Mouse (Mus musculus) E14TG2a.4 (cell line): ENCODE data around the gene Il6ra.
"Not testable (repeated sequence)": the region's sequence is repeated elsewhere in the genome, so short reads cannot be mapped to it uniquely, and the experiment has no call there.

Experiments
- H3K27me3 ChIP-seq: 2 replicates; pipeline ENCODE4 v1.6.1; 2014; ENCODE audit warnings: low read length, control low read depth; ENCODE audit not compliant: insufficient read depth
- H3K36me3 ChIP-seq: 2 replicates; pipeline ENCODE4 v1.6.1; 2014; ENCODE audit warnings: low read length, control low read depth; ENCODE audit not compliant: insufficient read depth
- H3K4me1 ChIP-seq: replicated peaks from 2 replicates; pipeline ENCODE4 v1.6.1; 2014; ENCODE audit warnings: low read depth, low read length, control low read depth
- H3K4me3 ChIP-seq: replicated peaks from 2 replicates; pipeline ENCODE4 v1.5.1; 2014; ENCODE audit warnings: mild to moderate bottlenecking, low read length
- H3K9me3 ChIP-seq: 2 replicates; pipeline ENCODE4 v1.6.1; 2014; ENCODE audit warnings: low read length, control low read depth
- CTCF ChIP-seq: conservative IDR thresholded peaks from 2 replicates; pipeline ENCODE4 v1.5.1; 2014; ENCODE audit warnings: low read length
- NANOG ChIP-seq: IDR thresholded peaks from 2 replicates; pipeline ENCODE4 v1.6.1; 2014; ENCODE audit warnings: borderline replicate concordance, low read length, mixed read lengths
- POU5F1 ChIP-seq: IDR thresholded peaks from 2 replicates; pipeline ENCODE4 v1.6.1; 2014; ENCODE audit warnings: low read length, borderline replicate concordance

Il6ra gene

DNA sequence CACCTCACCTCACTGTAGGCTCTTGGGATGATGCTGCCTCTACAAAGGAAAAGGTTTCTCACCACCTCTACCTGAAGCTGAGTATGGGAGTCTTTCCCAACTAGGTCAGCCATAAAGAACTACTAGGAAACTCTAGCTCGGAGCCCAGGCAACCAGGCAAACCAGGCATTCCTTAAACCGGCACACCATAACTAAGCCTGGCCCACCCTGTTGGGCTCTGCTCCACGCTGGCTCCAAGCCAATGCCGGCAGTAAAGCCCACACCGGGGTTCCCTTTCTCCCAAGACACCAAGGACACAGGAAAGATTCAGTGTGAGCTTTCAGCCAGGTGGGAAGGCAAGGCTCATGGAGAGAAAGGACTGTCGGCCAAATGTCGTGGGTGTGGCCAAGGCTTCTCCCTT is 44.6 kb downstream of the Il6ra start:
- Histone ChIP-seq H3K9me3 (peaks cover 6% of the 10 kb centered on the region), H3K4me1 (peaks cover 88% of the 10 kb centered on the region), H3K36me3 (no peaks in the 10 kb centered on the region), H3K4me3 (no peak overlapping the region), H3K27me3 (no peaks in the 10 kb centered on the region)
- no peak for TF ChIP-seq POU5F1

DNA sequence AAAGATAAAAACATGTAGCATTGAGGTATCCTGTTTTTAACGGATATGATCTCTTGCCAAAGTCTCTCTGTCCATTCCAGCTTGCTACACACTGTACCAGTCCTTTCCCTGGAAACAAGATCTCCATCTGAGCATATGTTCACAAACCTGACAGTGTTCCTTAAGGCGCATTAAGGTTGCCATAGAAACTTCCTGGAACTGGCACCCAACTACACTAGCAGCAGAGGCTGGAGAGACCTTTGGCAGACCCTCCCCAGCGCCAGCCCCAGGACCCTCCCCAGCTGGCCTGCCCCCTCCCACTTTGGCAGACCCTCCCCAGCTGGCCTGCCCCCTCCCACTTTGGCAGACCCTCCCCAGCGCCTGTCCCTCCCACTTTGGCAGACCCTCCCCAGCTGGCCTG is 45.3 kb downstream of the Il6ra start:
- no peak overlapping the region for H3K4me3 ChIP-seq
- TF ChIP-seq POU5F1 (no peak), NANOG (no peak), CTCF (no peak)
- no peaks in the 10 kb centered on the region for H3K36me3 ChIP-seq
- peaks cover under 1% of the 10 kb centered on the region; the same call in 1 of the 2 replicates for H3K9me3 ChIP-seq
- H3K4me1 ChIP-seq = peaks cover 90% of the 10 kb centered on the region
- H3K27me3 ChIP-seq = no peaks in the 10 kb centered on the region

DNA sequence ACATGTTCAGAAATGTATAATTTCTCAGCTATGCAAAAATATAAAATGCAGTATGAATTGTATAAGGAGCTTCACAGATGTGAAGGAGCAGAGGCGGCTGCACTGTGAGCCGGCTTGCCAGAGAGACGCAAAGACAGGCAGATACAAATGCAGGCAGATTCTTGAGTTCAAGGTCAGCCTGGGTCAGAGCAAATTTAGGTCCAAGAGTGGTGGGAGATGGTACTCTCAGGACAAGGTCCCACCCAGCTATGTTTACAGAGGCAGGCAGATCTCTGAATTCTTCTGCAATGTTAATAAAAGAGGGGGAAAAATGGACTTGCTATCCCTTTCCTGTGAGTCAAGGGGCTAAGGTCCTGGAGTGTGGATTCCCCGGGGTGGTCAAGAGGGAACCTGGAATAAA is 47.2 kb downstream of the Il6ra start:
- no peak overlapping the region for H3K4me3 ChIP-seq
- no peaks in the 10 kb centered on the region for H3K9me3 ChIP-seq
- H3K27me3 ChIP-seq = no peaks in the 10 kb centered on the region
- peaks cover 92% of the 10 kb centered on the region for H3K4me1 ChIP-seq
- H3K36me3 ChIP-seq = no peaks in the 10 kb centered on the region
- no peak for TF ChIP-seq NANOG
- no peak for TF ChIP-seq CTCF
- TF ChIP-seq POU5F1 = no peak

DNA sequence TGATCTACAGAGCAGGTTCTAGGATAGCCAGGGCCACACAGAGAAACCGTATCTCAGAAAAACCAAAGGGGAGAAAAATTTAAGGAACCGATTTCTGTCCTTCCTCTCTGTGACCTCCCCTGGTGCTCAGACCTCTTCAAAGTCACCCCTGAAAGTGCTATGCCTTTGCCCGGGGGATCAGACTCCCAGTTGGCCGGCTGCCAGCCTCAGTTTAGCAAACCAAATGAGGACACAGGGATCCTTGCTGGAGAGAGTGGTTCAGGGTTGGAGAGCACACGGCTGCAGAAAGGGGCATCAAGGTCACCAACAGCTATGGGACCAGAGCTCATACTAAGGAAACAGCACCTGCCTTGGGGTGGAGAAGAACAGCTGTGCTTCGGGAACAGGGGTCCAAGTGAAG is 48.0 kb downstream of the Il6ra start:
- Histone ChIP-seq H3K36me3 (no peaks in the 10 kb centered on the region), H3K4me3 (no peak overlapping the region), H3K4me1 (peaks cover 90% of the 10 kb centered on the region), H3K9me3 (no peaks in the 10 kb centered on the region), H3K27me3 (no peaks in the 10 kb centered on the region)
- TF ChIP-seq CTCF = no peak
- TF ChIP-seq NANOG = no peak
- no peak for TF ChIP-seq POU5F1

DNA sequence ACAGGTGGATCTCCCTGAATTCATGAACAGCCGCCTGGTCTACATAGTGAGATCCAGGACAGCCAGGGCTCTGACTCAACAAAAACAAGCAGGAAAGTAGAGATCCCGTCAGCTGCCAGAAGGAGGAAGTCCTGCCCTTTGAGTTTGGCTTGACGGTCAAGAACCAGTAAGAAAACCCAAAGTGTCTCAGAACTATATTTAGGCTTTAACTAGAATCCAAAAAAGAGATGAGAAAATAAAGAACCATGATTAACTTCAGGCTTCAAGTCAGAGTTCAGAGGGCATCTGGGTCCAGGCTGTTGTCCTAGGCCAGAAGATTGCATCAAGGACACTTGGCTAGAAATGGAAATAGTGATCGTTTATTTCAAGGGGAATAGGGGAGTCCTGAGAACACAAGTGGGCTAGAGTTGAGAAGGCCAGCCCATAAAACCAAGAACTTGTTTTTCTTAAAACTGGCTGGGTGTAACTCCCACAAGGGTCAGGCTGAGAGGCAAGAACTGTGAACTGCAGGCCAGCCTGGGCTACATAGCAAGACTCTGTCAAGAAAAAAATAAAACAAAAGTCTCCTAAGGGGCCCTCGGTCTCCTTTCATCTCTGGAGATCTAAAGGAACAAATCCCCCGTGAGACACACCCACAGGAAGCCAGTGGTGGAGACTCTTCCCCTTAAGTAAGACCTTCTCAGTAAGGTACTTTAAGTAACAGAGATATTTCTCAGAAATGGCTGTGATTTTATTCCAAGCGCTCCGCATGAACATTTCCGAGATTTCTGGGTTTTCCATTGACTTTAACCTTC is 49.1 kb downstream of the Il6ra start:
- no peak overlapping the region for H3K4me3 ChIP-seq
- no peaks in the 10 kb centered on the region for H3K36me3 ChIP-seq
- no peak for TF ChIP-seq NANOG
- no peak for TF ChIP-seq POU5F1
- TF ChIP-seq CTCF = no peak
- H3K4me1 ChIP-seq = peaks cover 79% of the 10 kb centered on the region
- H3K27me3 ChIP-seq = no peaks in the 10 kb centered on the region
- H3K9me3 ChIP-seq = no peaks in the 10 kb centered on the region

DNA sequence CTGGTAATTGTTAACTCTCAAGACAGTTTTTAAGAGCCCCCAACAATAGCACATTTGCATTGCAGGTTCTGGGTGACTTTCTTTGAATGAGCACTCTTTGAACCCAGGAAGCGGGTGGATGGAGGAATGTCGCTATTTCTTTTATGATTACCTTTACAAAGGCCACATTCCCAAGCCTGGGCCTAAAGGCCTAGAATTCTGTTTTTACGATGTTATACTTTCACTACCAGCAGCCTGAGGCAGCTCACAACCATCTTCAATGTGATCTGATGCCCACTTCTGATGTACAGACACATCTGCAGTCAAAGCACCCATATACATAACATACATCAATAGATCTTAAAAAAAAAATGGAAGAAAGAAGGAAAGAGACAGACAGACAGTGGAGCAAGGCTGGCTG is 49.7 kb downstream of the Il6ra start:
- not testable (repeated sequence) for H3K9me3 ChIP-seq, H3K36me3 ChIP-seq, H3K27me3 ChIP-seq, H3K4me3 ChIP-seq
- H3K4me1 ChIP-seq = peaks cover 73% of the 10 kb centered on the region

DNA sequence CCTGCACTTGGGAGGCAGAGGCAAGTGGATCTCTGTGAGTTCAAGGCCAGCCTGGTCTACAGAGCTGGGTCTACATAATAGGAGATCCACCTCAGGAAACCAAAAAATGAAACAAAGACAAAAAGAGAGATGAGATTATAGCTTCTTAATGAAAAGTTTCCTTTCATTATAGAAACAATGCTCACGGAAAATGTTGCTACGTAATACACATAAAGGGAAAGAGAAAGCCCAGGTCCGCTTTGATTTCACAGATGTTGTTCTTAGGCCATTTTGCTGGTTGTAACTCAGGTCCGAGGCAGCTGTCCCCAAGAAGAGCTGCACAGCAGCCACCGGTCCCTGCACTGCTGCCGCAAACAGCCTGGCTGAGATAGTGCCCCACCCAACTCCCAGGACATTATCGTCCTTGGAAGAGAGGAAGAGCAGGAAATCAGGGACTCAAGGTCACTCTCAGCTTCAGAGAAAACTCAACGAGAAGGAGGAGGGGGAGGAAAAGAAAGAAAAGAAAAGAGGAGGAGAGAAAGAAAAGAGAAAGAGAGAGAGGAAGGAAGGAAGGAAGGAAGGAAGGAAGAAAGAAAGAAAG is 50.7 kb downstream of the Il6ra start:
- H3K27me3 ChIP-seq = no peaks in the 10 kb centered on the region
- no peaks in the 10 kb centered on the region for H3K36me3 ChIP-seq
- peaks cover 65% of the 10 kb centered on the region for H3K4me1 ChIP-seq
- H3K4me3 ChIP-seq = no peak overlapping the region
- TF ChIP-seq CTCF (no peak), POU5F1 (no peak), NANOG (no peak)
- no peaks in the 10 kb centered on the region for H3K9me3 ChIP-seq

DNA sequence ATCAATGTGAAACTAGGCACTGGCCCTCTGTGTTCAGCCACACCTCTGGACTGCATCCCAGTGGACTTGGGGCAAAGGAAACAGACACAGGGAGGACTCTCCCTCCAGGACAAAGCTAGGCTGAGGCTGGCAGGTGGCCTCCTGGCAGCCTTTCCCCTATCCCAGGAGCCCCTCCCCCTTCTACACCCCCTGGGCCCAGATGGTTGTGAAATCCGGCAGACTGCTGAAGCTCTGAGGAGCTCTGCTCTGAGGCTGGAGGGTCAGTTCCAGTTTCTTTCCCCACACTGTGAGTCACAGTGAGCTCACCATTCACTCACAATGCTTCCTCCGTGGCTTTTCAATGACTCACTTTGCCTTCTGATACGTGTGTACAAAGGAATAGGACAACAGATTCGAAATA is 51.9 kb downstream of the Il6ra start:
- no peaks in the 10 kb centered on the region for H3K27me3 ChIP-seq
- H3K4me1 ChIP-seq = peaks cover 57% of the 10 kb centered on the region
- no peaks in the 10 kb centered on the region for H3K9me3 ChIP-seq
- no peak overlapping the region for H3K4me3 ChIP-seq
- H3K36me3 ChIP-seq = no peaks in the 10 kb centered on the region
- TF ChIP-seq NANOG = no peak
- TF ChIP-seq POU5F1 = no peak
- no peak for TF ChIP-seq CTCF

DNA sequence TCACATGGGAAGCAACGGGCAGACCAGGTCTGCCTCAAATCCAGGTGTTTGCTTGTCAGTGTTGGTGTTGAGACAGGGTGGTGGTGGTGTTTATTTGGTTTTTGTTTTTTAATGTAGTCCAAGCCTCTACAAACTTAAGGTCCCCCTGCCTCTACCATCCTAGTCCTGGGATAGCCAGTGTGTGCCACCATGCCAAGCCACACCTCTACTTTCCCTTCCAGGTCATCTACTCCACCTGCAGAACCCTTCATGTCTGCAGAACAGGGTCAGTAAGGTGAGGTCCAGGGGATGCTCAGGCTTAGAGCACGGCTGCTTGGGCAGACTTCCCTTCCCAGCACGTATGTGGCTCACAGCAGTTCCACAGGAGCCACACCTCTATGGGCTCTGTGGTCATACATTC is 52.7 kb downstream of the Il6ra start:
- Histone ChIP-seq H3K4me3 (no peak overlapping the region), H3K27me3 (no peaks in the 10 kb centered on the region), H3K9me3 (no peaks in the 10 kb centered on the region), H3K4me1 (peaks cover 50% of the 10 kb centered on the region), H3K36me3 (no peaks in the 10 kb centered on the region)
- TF ChIP-seq POU5F1 = no peak
- TF ChIP-seq NANOG = no peak
- no peak for TF ChIP-seq CTCF
